Mouse (Mus musculus): ENCODE data around the gene Clcn2. TPM values are rescaled to one million over a fixed set of nuclear protein-coding genes. Genes with fewer than 3 reads are reported as not detected.

Gene Clcn2
- polyA plus RNA-seq, 1 experiment from 2014 or later = 18.7 TPM

- H3K27ac ChIP-seq (ENCODE audit: low read length) = no peak overlapping the region
- H3K27me3 ChIP-seq (ENCODE audit: insufficient read depth, low read length) = no peaks in the 10 kb centered on the region
- H3K4me2 ChIP-seq (replicated peaks; ENCODE audit: low read depth, low read length) = no peak overlapping the region
- no peaks in the 10 kb centered on the region for H3K9me3 ChIP-seq (ENCODE audit: low read length)
- ATAC-seq (ENCODE audit: low FRiP score, low TSS enrichment) = peak; percentile 73
- no peak overlapping the region for H3K4me3 ChIP-seq (ENCODE audit: low read length)
- no peaks in the 10 kb centered on the region for H3K4me1 ChIP-seq (ENCODE audit: insufficient read depth, low read length)
- 39% methylated on average over 5 of the region's 5 CpGs for WGBS
- peaks cover 9% of the 10 kb centered on the region; the same call in 1 of the 2 replicates for H3K36me3 ChIP-seq (ENCODE audit: insufficient read depth, low read length)
- H3K9ac ChIP-seq (replicated peaks; ENCODE audit: low read length) = no peak overlapping the region
These were observed 6.8 kb upstream of the Clcn2 start for GRCm38 (mm10) chr16:20724338-20724748.

DNA sequence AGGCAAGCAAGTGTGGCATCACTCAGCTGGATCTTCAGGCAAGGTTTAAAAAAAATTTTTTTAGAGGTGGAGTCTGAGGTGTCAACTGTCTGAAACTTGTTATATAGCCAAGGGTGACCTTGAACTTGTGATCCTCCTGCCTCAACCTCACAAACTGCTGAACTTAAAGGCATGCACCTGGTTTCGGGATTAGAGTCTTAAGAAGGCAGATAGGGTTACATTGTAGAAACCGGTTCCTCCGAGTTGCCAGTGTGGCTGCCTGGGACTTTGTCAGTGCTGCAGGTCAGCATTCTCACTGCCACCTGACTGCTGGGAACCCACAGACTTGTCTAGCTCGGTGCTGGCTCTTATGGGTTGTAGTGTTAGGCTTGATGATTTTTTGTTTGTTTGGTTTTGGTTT is 5.7 kb upstream of the Clcn2 start:
- Histone ChIP-seq H3K4me2 (replicated peaks; ENCODE audit: low read depth, low read length) (no peak overlapping the region), H3K27ac (ENCODE audit: low read length) (no peak overlapping the region), H3K36me3 (ENCODE audit: insufficient read depth, low read length) (peaks cover 9% of the 10 kb centered on the region; the same call in 1 of the 2 replicates), H3K9ac (replicated peaks; ENCODE audit: low read length) (no peak overlapping the region), H3K4me1 (ENCODE audit: insufficient read depth, low read length) (peaks cover 6% of the 10 kb centered on the region), H3K27me3 (ENCODE audit: insufficient read depth, low read length) (no peaks in the 10 kb centered on the region), H3K4me3 (ENCODE audit: low read length) (no peak overlapping the region), H3K9me3 (ENCODE audit: low read length) (no peaks in the 10 kb centered on the region)
- 42% methylated on average over 4 of the region's 4 CpGs for WGBS
- ATAC-seq (ENCODE audit: low FRiP score, low TSS enrichment) = no peak

DNA sequence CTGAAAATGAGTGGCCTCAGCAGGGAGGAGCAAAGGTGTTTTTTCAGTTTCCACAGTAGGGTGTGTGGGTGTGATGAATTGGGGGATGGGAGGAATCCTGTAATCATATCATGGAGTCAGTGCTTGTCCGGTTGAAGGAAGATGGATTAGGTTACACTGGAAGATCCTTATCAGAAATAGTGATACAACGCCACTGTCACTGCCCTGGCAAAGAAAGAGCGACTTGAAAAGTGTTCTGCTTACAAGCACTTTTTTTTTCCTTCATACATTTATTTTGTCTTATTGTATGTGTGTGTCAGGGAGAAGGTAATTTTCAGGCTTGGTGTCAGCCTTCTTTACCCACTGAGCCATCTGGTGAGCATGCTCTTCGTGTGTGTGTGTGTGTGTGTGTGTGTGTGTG is 5.2 kb upstream of the Clcn2 start:
- Histone ChIP-seq H3K9ac (replicated peaks; ENCODE audit: low read length) (no peak overlapping the region), H3K4me3 (ENCODE audit: low read length) (no peak overlapping the region), H3K36me3 (ENCODE audit: insufficient read depth, low read length) (peaks cover 9% of the 10 kb centered on the region; the same call in 1 of the 2 replicates), H3K4me1 (ENCODE audit: insufficient read depth, low read length) (peaks cover 6% of the 10 kb centered on the region), H3K4me2 (replicated peaks; ENCODE audit: low read depth, low read length) (no peak overlapping the region), H3K9me3 (ENCODE audit: low read length) (no peaks in the 10 kb centered on the region), H3K27me3 (ENCODE audit: insufficient read depth, low read length) (no peaks in the 10 kb centered on the region), H3K27ac (ENCODE audit: low read length) (no peak overlapping the region)
- WGBS = 52% methylated on average over 4 of the region's 4 CpGs
- ATAC-seq (ENCODE audit: low FRiP score, low TSS enrichment) = no peak

GRCm38 (mm10) chr16:20721808-20722207 is 4.3 kb upstream of the Clcn2 start:
- H3K9ac ChIP-seq (replicated peaks; ENCODE audit: low read length) = no peak overlapping the region
- peaks cover 6% of the 10 kb centered on the region for H3K4me1 ChIP-seq (ENCODE audit: insufficient read depth, low read length)
- H3K27ac ChIP-seq (ENCODE audit: low read length) = no peak overlapping the region
- H3K9me3 ChIP-seq (ENCODE audit: low read length) = no peaks in the 10 kb centered on the region
- no peaks in the 10 kb centered on the region for H3K27me3 ChIP-seq (ENCODE audit: insufficient read depth, low read length)
- peaks cover 9% of the 10 kb centered on the region; the same call in 1 of the 2 replicates for H3K36me3 ChIP-seq (ENCODE audit: insufficient read depth, low read length)
- no peak overlapping the region for H3K4me2 ChIP-seq (replicated peaks; ENCODE audit: low read depth, low read length)
- no peak overlapping the region for H3K4me3 ChIP-seq (ENCODE audit: low read length)
- WGBS = 87% methylated on average over 10 of the region's 10 CpGs
- no peak for ATAC-seq (ENCODE audit: low FRiP score, low TSS enrichment)

DNA sequence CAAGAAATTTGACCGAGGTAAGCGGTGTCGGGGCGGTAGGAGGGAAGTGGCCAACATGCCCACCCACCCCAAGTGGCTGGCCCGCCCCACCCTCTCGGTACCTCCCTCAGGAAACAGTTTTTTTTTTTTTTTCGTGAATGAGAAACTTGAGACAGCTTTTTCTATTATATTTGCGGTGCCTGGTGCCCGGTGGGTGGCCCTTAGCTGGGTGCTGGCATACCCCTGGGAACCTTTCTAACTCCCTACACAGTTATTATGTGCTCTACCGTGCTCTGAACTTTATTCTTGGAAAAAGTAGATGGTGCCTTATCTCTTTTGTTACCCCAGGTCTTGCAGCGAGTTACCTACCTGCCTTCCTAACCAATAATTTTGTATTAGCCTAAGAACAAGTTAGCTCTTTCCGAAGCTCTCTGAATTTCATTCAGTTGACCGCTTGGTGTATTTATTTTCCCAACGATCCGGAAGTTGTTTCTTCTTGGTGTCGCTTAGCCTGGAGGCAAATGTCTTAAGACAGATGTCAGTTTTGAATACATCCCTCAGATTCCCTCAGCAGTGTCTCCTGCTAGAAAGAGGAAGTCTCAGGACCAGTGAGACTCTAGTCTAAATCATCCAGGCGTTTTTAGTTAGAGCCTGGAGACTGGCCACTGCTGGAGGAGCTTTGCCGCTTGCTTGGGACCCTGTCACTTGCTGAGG is 578 bp upstream of the Clcn2 start:
- Histone ChIP-seq H3K27ac (ENCODE audit: low read length) (peak overlapping the region; percentile 98), H3K4me2 (replicated peaks; ENCODE audit: low read depth, low read length) (peak overlapping the region; percentile 90), H3K9me3 (ENCODE audit: low read length) (no peaks in the 10 kb centered on the region), H3K27me3 (ENCODE audit: insufficient read depth, low read length) (no peaks in the 10 kb centered on the region), H3K36me3 (ENCODE audit: insufficient read depth, low read length) (peaks cover 10% of the 10 kb centered on the region; the same call in 1 of the 2 replicates), H3K4me3 (ENCODE audit: low read length) (peak overlapping the region; percentile 63), H3K4me1 (ENCODE audit: insufficient read depth, low read length) (peaks cover 21% of the 10 kb centered on the region), H3K9ac (replicated peaks; ENCODE audit: low read length) (peak overlapping the region; percentile 81)
- peak; percentile 16; the same call in 1 of the 2 replicates for ATAC-seq (ENCODE audit: low FRiP score, low TSS enrichment)
- 1% methylated on average over 18 of the region's 18 CpGs for WGBS

DNA sequence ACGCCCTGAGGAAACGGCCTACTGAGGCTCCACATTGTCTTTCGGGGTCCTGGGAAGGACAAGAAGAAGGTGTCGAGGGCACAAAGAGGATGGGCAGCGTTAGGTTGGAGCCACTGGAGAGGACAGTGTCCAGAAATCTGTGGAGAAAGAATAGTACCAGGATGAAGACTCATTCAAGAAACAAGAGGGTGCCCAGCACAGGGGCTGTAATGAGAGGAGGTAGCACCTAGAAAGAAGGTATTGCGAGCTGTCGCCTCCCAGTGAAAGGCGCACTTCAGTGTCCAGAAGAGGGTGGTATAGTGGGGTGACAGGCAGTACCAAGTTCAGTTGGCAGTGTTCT is 735 bp downstream of the Clcn2 start:
- ATAC-seq (ENCODE audit: low FRiP score, low TSS enrichment) = no peak
- Histone ChIP-seq H3K4me1 (ENCODE audit: insufficient read depth, low read length) (peaks cover 21% of the 10 kb centered on the region), H3K9me3 (ENCODE audit: low read length) (no peaks in the 10 kb centered on the region), H3K27me3 (ENCODE audit: insufficient read depth, low read length) (no peaks in the 10 kb centered on the region), H3K4me2 (replicated peaks; ENCODE audit: low read depth, low read length) (peak overlapping the region; percentile 90), H3K36me3 (ENCODE audit: insufficient read depth, low read length) (peaks cover 21% of the 10 kb centered on the region; the same call in 1 of the 2 replicates), H3K4me3 (ENCODE audit: low read length) (peak overlapping the region; percentile 63), H3K9ac (replicated peaks; ENCODE audit: low read length) (peak overlapping the region; percentile 81), H3K27ac (ENCODE audit: low read length) (peak overlapping the region; percentile 98)
- WGBS = 0% methylated on average over 8 of the region's 8 CpGs

DNA sequence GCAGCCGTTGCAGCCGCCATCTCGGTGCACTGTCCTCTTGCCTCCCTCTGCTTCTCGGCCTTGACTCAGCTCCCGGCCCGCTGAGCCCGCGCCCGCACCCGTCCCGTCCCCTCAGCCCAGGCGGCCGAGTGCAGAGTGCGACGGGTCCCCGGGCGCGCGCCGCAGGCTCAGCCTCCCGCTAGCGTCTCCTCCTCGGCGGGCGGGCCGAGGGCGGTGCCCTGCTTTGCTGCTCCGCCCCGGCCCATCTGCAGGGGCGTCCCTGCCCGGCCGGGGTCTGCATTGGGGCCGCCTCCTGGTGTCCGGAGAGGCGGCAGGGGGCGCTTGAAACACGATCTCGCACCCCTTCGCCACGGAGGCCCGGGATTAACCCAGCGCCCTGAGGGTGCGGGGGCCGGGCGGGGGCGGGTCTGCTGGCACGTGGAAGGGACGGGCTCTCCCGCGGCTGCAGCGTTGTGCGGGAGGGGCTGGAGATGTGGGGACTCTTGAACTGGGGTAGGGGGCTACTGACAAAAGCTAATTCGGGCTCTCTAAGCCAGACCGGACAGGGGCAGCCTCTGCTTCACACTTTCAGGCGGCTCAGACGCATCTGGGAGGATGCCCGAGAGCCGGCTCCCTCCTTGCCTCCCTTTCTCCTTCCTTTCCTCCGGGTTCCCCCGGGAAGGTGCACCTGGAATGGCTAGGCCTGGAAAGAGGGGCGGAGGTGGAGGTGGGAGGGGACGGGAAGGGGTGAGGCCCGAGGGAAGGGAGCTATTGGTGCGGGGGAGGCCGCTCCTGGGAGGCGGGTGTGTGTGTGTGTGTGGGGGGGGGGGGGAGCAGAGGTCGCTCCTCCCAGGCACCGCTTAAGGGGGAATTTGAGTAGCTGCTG is 1.3 kb downstream of the Clcn2 start:
- peak; percentile 87 for ATAC-seq (ENCODE audit: low FRiP score, low TSS enrichment)
- Histone ChIP-seq H3K9ac (replicated peaks; ENCODE audit: low read length) (peak overlapping the region; percentile 81), H3K4me2 (replicated peaks; ENCODE audit: low read depth, low read length) (peak overlapping the region; percentile 90), H3K4me1 (ENCODE audit: insufficient read depth, low read length) (peaks cover 21% of the 10 kb centered on the region), H3K27ac (ENCODE audit: low read length) (peak overlapping the region; percentile 98), H3K27me3 (ENCODE audit: insufficient read depth, low read length) (no peaks in the 10 kb centered on the region), H3K36me3 (ENCODE audit: insufficient read depth, low read length) (peaks cover 27% of the 10 kb centered on the region), H3K4me3 (ENCODE audit: low read length) (peak overlapping the region; percentile 63), H3K9me3 (ENCODE audit: low read length) (no peaks in the 10 kb centered on the region)
- WGBS = 0% methylated on average over 58 of the region's 68 CpGs

DNA sequence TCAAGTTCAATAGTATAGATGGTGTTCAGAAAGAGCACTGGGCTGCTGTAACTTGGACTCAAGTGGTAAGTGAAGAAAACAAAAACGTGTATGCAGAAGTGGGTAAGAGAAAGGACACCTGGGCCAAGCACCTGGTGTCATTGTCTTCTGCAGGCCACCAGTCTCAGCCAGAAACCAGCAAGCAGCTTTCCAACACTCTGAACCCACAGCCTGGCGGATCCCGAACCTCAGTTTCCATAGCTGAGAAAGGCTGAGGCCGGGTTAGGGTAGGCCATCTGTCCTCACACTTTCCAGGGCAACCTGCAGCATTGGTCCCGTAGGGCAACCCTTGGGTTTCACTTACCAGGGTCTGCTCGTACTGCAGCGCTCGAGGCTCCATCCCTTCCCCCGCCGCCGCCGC is 2.0 kb downstream of the Clcn2 start:
- no peaks in the 10 kb centered on the region for H3K27me3 ChIP-seq (ENCODE audit: insufficient read depth, low read length)
- ATAC-seq (ENCODE audit: low FRiP score, low TSS enrichment) = no peak
- H3K27ac ChIP-seq (ENCODE audit: low read length) = peak overlapping the region; percentile 98
- H3K4me1 ChIP-seq (ENCODE audit: insufficient read depth, low read length) = peaks cover 21% of the 10 kb centered on the region
- H3K4me3 ChIP-seq (ENCODE audit: low read length) = peak overlapping the region; percentile 63
- peak overlapping the region; percentile 81 for H3K9ac ChIP-seq (replicated peaks; ENCODE audit: low read length)
- peak overlapping the region; percentile 90 for H3K4me2 ChIP-seq (replicated peaks; ENCODE audit: low read depth, low read length)
- H3K9me3 ChIP-seq (ENCODE audit: low read length) = no peaks in the 10 kb centered on the region
- WGBS = 1% methylated on average over 12 of the region's 12 CpGs
- peaks cover 31% of the 10 kb centered on the region for H3K36me3 ChIP-seq (ENCODE audit: insufficient read depth, low read length)

DNA sequence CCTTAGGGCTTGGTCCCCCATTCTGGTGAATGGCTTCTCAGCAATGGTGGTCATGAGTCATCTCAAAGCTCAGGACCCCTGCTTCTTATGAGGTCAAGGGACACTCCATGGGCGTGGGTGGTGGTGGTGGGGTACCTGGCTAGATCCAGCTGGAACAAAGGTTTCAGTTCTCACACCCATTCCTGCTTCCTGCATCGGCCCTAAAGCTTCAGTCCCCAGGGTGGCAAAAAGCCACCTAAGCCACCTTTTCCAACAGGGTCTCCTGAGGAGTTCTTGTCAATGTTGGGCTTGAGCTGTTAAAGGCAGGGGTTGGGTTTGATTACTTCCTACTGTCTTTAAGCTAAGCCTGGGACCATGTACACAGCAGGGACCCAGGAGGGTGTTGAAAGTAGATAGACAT is 2.4 kb downstream of the Clcn2 start:
- 43% methylated on average over 2 of the region's 2 CpGs for WGBS
- peak overlapping the region; percentile 81 for H3K9ac ChIP-seq (replicated peaks; ENCODE audit: low read length)
- peak overlapping the region; percentile 90 for H3K4me2 ChIP-seq (replicated peaks; ENCODE audit: low read depth, low read length)
- no peak for ATAC-seq (ENCODE audit: low FRiP score, low TSS enrichment)
- H3K36me3 ChIP-seq (ENCODE audit: insufficient read depth, low read length) = peaks cover 27% of the 10 kb centered on the region
- peak overlapping the region; percentile 63 for H3K4me3 ChIP-seq (ENCODE audit: low read length)
- H3K27me3 ChIP-seq (ENCODE audit: insufficient read depth, low read length) = no peaks in the 10 kb centered on the region
- peak overlapping the region; percentile 98; the same call in 1 of the 2 replicates for H3K27ac ChIP-seq (ENCODE audit: low read length)
- H3K9me3 ChIP-seq (ENCODE audit: low read length) = no peaks in the 10 kb centered on the region
- peaks cover 21% of the 10 kb centered on the region for H3K4me1 ChIP-seq (ENCODE audit: insufficient read depth, low read length)
